Mouse (Mus musculus): ENCODE data around the gene Prdx3.
A peak's percentile ranks its signal among the peaks of the same experiment; 100 is the strongest.
"Not testable (repeated sequence)": the region's sequence is repeated elsewhere in the genome, so short reads cannot be mapped to it uniquely, and the experiment has no call there.

Prdx3 gene

DNA sequence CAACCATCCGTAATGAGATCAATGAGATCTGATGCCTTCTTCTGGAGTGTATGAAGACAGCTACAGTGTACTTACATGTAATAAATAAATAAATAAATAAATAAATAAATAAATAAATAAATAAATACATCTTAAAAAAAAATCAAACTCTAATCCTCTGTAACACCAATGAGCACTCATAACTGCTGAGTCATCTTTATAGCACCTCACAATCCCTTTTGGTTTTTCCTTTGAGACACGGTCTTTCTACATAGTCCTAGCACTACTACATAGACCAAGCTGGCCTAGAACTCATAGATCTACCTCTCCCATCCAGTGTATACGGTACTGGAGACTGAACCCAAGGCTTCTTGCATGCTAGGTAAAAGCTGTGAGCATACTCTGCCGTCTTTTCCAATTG lies 8.2 kb downstream of the Prdx3 start:
- not testable (repeated sequence) for DNase-seq (ENCODE audit: low spot score)

DNA sequence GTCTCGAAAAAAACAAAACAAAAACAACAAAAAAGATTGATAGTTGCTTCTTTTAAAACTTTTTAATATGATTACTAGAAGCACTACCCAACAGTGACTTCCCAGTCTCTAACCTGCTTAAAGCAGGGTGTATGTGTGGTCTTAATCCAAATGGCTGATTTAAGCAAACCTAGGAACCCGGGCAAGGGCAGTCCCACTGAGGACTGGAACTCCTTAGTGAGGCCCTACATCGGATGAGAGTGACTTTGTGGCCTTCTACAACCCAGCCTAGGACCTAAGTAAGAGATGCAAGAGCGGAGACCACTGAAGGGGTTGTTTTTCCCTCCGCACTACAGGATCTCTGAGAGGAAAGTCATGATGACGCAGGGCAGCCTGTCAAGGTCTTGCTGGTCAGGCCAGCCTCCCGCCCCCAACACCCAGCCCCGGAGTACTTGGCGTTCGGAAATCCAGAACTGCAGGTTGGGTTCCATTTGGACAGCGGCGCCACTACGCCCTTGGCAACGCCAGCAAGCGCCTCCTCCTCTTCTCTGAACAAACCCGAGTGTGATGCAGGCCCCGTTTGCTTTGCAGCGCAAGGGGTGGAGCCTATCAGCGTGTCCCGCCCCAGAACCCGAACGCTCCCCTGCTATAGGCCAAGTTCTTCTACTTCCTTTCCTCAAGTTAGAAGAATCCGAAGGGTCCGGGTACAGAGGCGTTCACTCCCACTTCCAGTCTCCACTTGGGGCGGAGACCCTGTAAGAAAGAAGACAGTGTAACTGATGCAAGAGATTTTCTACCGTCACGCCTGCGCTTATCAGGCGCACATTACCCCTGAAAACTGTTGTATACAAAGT lies 13.3 kb downstream of the Prdx3 start, which contains the start of gene Sfxn4:
Sfxn4 (minus strand) TSS at position 612 of the 833 bp plus-strand sequence.
- peak; percentile 91 for DNase-seq (ENCODE audit: low spot score)

DNA sequence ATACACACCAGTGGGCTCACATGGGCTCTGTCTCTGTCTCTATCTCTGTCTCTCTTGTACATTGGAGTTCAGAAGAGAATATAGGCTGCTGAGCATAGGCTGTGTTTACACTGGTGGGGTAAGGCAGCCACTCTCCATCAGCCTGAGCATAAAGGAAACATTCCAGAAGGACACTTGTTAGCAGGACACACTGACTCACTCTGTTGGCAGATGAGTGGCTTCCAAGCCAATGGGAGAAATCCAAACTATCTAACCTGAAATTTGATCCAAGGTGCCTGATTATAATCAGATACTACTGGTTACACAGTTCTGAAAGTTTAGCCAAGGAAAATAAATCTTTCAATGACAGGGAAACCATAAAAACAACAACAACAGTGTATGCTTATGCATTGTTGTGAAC lies 28.6 kb downstream of the Prdx3 start:
- no peak for DNase-seq (ENCODE audit: low spot score)

DNA sequence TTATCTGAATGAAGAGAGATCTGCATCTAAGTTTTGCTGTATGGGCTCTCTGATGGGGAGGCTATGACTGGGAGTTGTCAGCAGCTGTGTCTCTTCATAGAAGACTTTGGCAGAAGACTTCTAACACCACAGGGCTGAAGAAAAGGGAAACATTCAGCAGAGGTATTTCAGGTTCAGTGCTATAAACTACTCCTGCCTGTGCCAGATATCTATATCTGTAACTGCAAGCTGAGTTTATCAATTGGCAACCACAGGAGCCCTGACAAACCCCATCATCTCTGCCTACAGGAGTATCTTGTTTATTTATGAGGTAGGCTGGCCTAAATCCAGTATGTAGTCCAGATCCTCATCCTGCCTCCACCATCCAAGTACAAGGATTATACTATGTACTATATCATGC lies 31.0 kb downstream of the Prdx3 start:
- DNase-seq (ENCODE audit: low spot score), result no peak

DNA sequence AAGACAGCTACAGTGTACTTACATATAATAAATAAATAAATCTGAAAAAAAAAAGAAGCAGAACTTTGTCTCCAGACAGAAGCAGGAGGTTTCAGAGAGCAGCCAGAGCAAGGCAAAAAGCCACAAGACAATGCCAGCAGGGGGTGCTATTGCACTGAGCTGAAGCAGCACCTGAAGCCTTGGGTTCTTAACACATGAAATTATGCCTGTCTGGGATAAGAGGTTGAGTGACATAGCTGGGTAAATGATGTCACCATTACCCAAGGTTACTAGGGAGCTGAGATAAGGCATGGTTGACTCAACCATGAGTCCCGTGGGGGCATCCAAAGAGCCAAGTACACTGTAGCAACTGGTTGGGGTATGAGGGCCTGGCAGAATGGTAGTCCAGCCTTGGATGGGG lies 36.6 kb downstream of the Prdx3 start:
- peak; percentile 90 for DNase-seq (ENCODE audit: low spot score)

DNA sequence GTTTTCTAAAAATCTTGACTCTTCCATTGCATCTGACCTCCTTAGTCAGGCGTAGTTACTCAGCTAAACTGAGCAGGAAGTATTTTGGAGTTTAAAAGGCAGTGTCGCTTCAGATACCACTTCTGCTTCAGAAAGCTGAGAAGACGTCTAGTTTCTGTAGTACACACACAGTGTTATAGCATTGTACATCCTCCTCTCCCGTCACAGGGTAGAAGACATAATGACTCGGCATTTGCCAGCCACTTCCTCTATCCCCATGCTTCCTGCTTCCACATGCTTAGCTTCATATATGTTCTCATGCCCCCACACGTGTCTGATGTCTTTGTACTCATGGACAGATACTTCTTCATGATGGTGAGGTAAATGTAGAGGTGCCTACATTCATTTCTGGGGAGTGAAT lies 55.7 kb downstream of the Prdx3 start:
- DNase-seq (ENCODE audit: low spot score), result no peak

All from testis, postnatal 10 days (tissue).